Mouse (Mus musculus) limb, embryonic 12.5 days (tissue): ENCODE data around the gene Trp53i11. TPM values are rescaled to one million over a fixed set of nuclear protein-coding genes. Genes with fewer than 3 reads are reported as not detected.

ENCODE experiments used
- ATAC-seq: fragments of 200-750 bp; cut with Nextera tagmentation; 2 replicates; pipeline ENCODE4 v1.8.0; 2017; ENCODE audit warnings: low read depth, moderate TSS enrichment; ENCODE audit not compliant: insufficient number of reproducible peaks, insufficient read depth, low FRiP score, low TSS enrichment
- H3K27ac ChIP-seq: fragments of 300-500 bp; sonication (generic); 2 replicates; pipeline ENCODE4 v1.5.1; 2016; ENCODE audit warnings: mild to moderate bottlenecking, moderate library complexity
- H3K27me3 ChIP-seq: fragments of 300-500 bp; sonication (generic); 2 replicates; pipeline ENCODE4 v1.6.1; 2016; ENCODE audit warnings: mild to moderate bottlenecking, moderate library complexity
- H3K36me3 ChIP-seq: fragments of 300-500 bp; sonication (generic); 2 replicates; pipeline ENCODE4 v1.6.1; 2016; ENCODE audit warnings: mild to moderate bottlenecking, moderate library complexity
- H3K4me1 ChIP-seq: fragments of 300-500 bp; sonication (generic); replicated peaks from 2 replicates; pipeline ENCODE4 v1.6.1; 2016
- H3K4me2 ChIP-seq: fragments of 300-500 bp; sonication (generic); 2 replicates; pipeline ENCODE4 v1.6.1; 2016; ENCODE audit warnings: mild to moderate bottlenecking, moderate library complexity
- H3K4me3 ChIP-seq: fragments of 300-500 bp; sonication (generic); replicated peaks from 2 replicates; pipeline ENCODE4 v1.5.1; 2016; ENCODE audit warnings: mild to moderate bottlenecking
- H3K9ac ChIP-seq: fragments of 300-500 bp; sonication (generic); replicated peaks from 2 replicates; pipeline ENCODE4 v1.6.1; 2016; ENCODE audit warnings: mild to moderate bottlenecking, moderate library complexity
- H3K9me3 ChIP-seq: fragments of 300-500 bp; sonication (generic); 2 replicates; pipeline ENCODE4 v1.6.1; 2016; ENCODE audit warnings: mild to moderate bottlenecking, moderate library complexity
- WGBS: fragments of 180-500 bp; shearing (Covaris S2); methylation state at CpG from one replicate; pipeline ENCODE4 v1.1.7; 2016; 5-methylcytosine and 5-hydroxymethylcytosine counted together
- polyA plus RNA-seq: library from polyadenylated mRNA; unstranded; fragments of >200 nt; fragmentation: Nextera tagmentation; extraction: Ambion mirVana; gene quantifications from 2 replicates; pipeline ENCODE4 v1.2.1, GENCODE M21; 2016

The Trp53i11 gene
- polyA plus RNA-seq, 1 experiment from 2014 or later: 16.4 TPM

DNA sequence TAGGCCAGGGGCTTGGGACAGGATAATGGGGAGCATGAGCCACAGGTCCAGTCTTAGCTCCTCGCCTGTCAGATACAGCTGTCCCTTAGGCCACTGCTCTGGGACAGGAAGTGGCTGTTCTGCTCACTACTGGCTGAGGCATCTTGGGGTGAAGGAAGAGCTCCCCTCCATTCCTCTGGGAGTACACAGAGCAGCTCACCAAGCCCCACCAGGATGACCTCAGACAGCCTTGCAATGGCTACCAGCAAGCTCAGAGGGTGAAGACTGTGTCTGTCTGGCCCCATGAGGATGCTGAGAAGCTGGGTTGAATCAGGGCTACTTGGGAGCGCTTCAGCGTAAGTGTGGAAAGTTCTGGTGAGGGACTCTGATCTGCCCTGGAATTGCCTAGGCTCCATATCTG, 14.6 kb downstream of the Trp53i11 start:
- Histone ChIP-seq H3K4me3 (no peak overlapping the region), H3K36me3 (peaks cover 19% of the 10 kb centered on the region; the same call in 1 of the 2 replicates), H3K27me3 (no peaks in the 10 kb centered on the region), H3K9ac (no peak overlapping the region), H3K4me1 (peaks cover 5% of the 10 kb centered on the region), H3K9me3 (no peaks in the 10 kb centered on the region), H3K27ac (no peak overlapping the region), H3K4me2 (no peak overlapping the region)
- no peak for ATAC-seq
- WGBS: 83% methylated on average over 3 of the region's 3 CpGs

DNA sequence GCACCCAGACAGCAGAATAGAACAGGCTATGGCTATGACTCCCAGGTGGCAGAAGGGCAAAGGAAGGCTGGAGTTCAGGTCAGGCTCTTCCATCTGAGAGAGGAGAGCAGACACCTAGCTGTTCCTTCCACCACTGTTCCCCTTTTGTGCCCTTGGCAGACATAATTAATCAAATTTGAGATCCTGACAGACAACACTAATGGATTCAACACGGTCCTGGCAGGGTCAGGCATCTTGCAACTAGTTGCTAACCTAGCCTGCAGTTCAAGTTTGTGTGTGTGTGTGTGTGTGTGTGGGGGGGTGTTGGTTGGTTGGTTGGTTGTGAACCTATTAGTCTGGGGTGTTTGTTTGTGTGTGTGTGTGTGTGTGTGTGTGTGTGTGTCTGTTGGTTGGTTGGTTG, 15.4 kb downstream of the Trp53i11 start:
- no peak for ATAC-seq
- no peaks in the 10 kb centered on the region for H3K9me3 ChIP-seq
- 38% methylated on average over 1 of the region's 1 CpGs for WGBS
- peaks cover 24% of the 10 kb centered on the region; the same call in 1 of the 2 replicates for H3K36me3 ChIP-seq
- no peak overlapping the region for H3K4me3 ChIP-seq
- no peak overlapping the region for H3K27ac ChIP-seq
- no peak overlapping the region for H3K9ac ChIP-seq
- no peak overlapping the region for H3K4me2 ChIP-seq
- H3K4me1 ChIP-seq: peaks cover 5% of the 10 kb centered on the region
- H3K27me3 ChIP-seq: no peaks in the 10 kb centered on the region

- no peaks in the 10 kb centered on the region for H3K27me3 ChIP-seq
- H3K9me3 ChIP-seq: no peaks in the 10 kb centered on the region
- no peak overlapping the region for H3K27ac ChIP-seq
- ATAC-seq: no peak
- H3K4me1 ChIP-seq: peaks cover 5% of the 10 kb centered on the region
- H3K4me2 ChIP-seq: no peak overlapping the region
- no peak overlapping the region for H3K9ac ChIP-seq
- H3K36me3 ChIP-seq: peaks cover 33% of the 10 kb centered on the region; the same call in 1 of the 2 replicates
- WGBS: 17% methylated on average over 10 of the region's 10 CpGs
- H3K4me3 ChIP-seq: no peak overlapping the region
Observed at GRCm38 (mm10) chr2:93203682-93204081, 16.3 kb downstream of the Trp53i11 start.

- no peak overlapping the region for H3K4me2 ChIP-seq
- no peak overlapping the region for H3K4me3 ChIP-seq
- no peak overlapping the region for H3K9ac ChIP-seq
- WGBS: 87% methylated on average over 6 of the region's 6 CpGs
- H3K27ac ChIP-seq: no peak overlapping the region
- no peak for ATAC-seq
- H3K27me3 ChIP-seq: no peaks in the 10 kb centered on the region
- no peaks in the 10 kb centered on the region for H3K9me3 ChIP-seq
- peaks cover 37% of the 10 kb centered on the region; the same call in 1 of the 2 replicates for H3K36me3 ChIP-seq
- peaks cover 5% of the 10 kb centered on the region; the same call in 1 of the 2 replicates for H3K4me1 ChIP-seq
Observed at GRCm38 (mm10) chr2:93204571-93204970, 17.2 kb downstream of the Trp53i11 start.

GRCm38 (mm10) chr2:93206126-93206525, 18.8 kb downstream of the Trp53i11 start:
- no peaks in the 10 kb centered on the region for H3K9me3 ChIP-seq
- no peaks in the 10 kb centered on the region for H3K27me3 ChIP-seq
- no peak overlapping the region for H3K9ac ChIP-seq
- no peak overlapping the region for H3K27ac ChIP-seq
- H3K4me1 ChIP-seq: no peaks in the 10 kb centered on the region
- no peak overlapping the region for H3K4me3 ChIP-seq
- ATAC-seq: no peak
- 88% methylated on average over 1 of the region's 1 CpGs for WGBS
- H3K4me2 ChIP-seq: no peak overlapping the region
- H3K36me3 ChIP-seq: peaks cover 45% of the 10 kb centered on the region; the same call in 1 of the 2 replicates

DNA sequence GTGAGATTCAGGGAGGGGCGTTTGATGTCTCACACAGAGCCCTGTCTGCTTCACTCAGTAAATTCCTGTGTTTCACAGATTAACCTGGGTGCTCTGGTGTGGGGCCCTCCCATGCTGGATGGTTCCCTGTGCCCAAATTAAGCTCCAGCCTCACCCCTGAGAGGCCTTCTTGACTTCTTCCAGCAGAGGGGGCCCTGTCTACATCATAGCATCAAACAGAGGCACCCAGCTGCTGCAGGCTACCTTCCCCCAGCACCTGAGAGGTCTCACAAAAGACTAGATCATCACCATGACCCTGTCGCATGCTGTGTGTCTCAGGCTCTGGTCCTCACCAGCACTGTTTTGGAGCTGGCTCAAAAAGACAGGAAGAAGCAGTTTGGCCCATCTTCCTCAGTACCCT, 25.0 kb downstream of the Trp53i11 start:
- peaks cover 36% of the 10 kb centered on the region; the same call in 1 of the 2 replicates for H3K36me3 ChIP-seq
- WGBS: 75% methylated on average over 2 of the region's 2 CpGs
- no peak for ATAC-seq
- H3K4me1 ChIP-seq: peaks cover 4% of the 10 kb centered on the region
- H3K27me3 ChIP-seq: no peaks in the 10 kb centered on the region
- H3K9me3 ChIP-seq: no peaks in the 10 kb centered on the region
- no peak overlapping the region for H3K27ac ChIP-seq
- H3K4me2 ChIP-seq: no peak overlapping the region
- no peak overlapping the region for H3K9ac ChIP-seq
- no peak overlapping the region for H3K4me3 ChIP-seq

GRCm38 (mm10) chr2:93212865-93213264, 25.5 kb downstream of the Trp53i11 start:
- no peaks in the 10 kb centered on the region for H3K9me3 ChIP-seq
- H3K4me2 ChIP-seq: no peak overlapping the region
- H3K9ac ChIP-seq: no peak overlapping the region
- no peak for ATAC-seq
- H3K27me3 ChIP-seq: no peaks in the 10 kb centered on the region
- H3K36me3 ChIP-seq: peaks cover 31% of the 10 kb centered on the region; the same call in 1 of the 2 replicates
- 90% methylated on average over 2 of the region's 2 CpGs for WGBS
- H3K4me1 ChIP-seq: peaks cover 9% of the 10 kb centered on the region
- H3K27ac ChIP-seq: no peak overlapping the region
- no peak overlapping the region for H3K4me3 ChIP-seq

- H3K27me3 ChIP-seq: no peaks in the 10 kb centered on the region
Observed at GRCm38 (mm10) chr2:93214192-93214591, 26.8 kb downstream of the Trp53i11 start.

GRCm38 (mm10) chr2:93215790-93216189, 28.4 kb downstream of the Trp53i11 start:
- H3K4me1 ChIP-seq: peaks cover 15% of the 10 kb centered on the region
- WGBS: 75% methylated on average over 10 of the region's 10 CpGs
- no peaks in the 10 kb centered on the region for H3K9me3 ChIP-seq
- no peak overlapping the region for H3K27ac ChIP-seq
- H3K4me3 ChIP-seq: no peak overlapping the region
- no peak overlapping the region for H3K4me2 ChIP-seq
- no peak overlapping the region; the same call in 1 of the 2 replicates for H3K9ac ChIP-seq
- H3K36me3 ChIP-seq: peaks cover 10% of the 10 kb centered on the region; the same call in 1 of the 2 replicates
- no peaks in the 10 kb centered on the region for H3K27me3 ChIP-seq
- no peak for ATAC-seq

More at GRCm38 (mm10) chr2:93214192-93214591, 26.8 kb downstream of the Trp53i11 start:
- Histone ChIP-seq H3K9me3 (no peaks in the 10 kb centered on the region), H3K4me3 (no peak overlapping the region), H3K27ac (no peak overlapping the region), H3K4me1 (peaks cover 15% of the 10 kb centered on the region), H3K9ac (no peak overlapping the region), H3K36me3 (peaks cover 19% of the 10 kb centered on the region; the same call in 1 of the 2 replicates), H3K4me2 (no peak overlapping the region)
- no peak for ATAC-seq
- WGBS: 84% methylated on average over 1 of the region's 1 CpGs

DNA sequence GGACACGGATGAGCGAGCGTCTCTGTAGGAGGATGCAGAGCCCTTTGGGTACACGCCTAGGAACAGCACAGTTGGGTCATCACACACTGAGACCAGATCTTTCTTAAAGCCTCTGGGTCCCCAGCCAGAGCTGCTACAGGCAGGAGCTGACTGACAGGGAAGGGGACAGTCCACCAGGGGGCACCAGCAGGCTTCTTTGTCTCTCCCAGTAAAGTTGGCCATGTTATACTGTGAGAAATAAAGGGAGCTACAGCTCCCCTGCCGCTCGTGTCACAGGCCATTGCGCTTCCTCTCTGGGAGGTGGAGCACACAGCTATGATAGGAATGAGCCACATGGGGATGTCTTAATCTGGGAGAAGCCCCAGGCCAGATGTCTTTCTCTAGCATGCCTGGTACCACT, 29.7 kb downstream of the Trp53i11 start:
- Histone ChIP-seq H3K4me3 (no peak overlapping the region), H3K36me3 (peaks cover 4% of the 10 kb centered on the region), H3K4me1 (peaks cover 15% of the 10 kb centered on the region), H3K27me3 (no peaks in the 10 kb centered on the region), H3K9ac (no peak overlapping the region), H3K4me2 (no peak overlapping the region), H3K9me3 (no peaks in the 10 kb centered on the region), H3K27ac (0 out of 2 replicates have a peak overlapping the region, but pooled peaks have one; percentile 17)
- 19% methylated on average over 7 of the region's 7 CpGs for WGBS
- ATAC-seq: peak; percentile 43

DNA sequence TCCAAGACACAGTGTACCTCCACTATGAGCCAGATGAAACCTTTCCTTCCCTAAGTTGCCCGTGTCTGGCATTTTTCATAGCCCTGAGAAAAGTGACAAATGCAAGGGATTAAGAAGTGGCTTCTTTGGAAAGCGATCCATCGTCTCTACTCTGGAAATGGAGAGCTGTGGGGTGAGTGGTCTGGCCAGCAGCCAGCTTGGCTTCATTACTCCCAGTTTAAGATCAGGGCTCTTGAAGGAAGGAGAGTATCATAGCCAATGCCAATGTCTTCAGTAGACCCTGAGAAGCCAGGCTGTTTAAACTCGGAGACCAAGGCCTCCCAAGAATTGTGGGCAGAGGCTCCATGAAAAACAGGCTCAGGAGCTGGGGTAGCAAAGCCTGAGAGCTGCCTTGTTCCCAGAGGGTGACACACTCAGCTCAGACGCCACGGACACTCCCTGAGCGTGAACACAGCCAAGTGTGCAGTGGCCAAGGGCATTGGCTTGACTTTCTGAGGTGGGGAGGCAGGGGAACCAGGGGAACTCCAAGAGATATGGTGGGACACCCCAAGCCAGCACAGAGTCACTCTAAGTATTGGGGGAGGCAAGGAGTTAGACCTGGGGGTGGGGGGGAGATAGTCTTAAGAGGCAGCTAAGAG, 31.1 kb downstream of the Trp53i11 start:
- WGBS: 81% methylated on average over 7 of the region's 7 CpGs
- no peaks in the 10 kb centered on the region for H3K9me3 ChIP-seq
- H3K27ac ChIP-seq: no peak overlapping the region
- no peak overlapping the region for H3K4me2 ChIP-seq
- H3K36me3 ChIP-seq: peaks cover 6% of the 10 kb centered on the region
- ATAC-seq: no peak
- H3K27me3 ChIP-seq: no peaks in the 10 kb centered on the region
- H3K4me1 ChIP-seq: peaks cover 15% of the 10 kb centered on the region
- no peak overlapping the region for H3K9ac ChIP-seq
- no peak overlapping the region for H3K4me3 ChIP-seq

- peaks cover 15% of the 10 kb centered on the region for H3K4me1 ChIP-seq
- ATAC-seq: no peak
- no peak overlapping the region for H3K4me3 ChIP-seq
- no peak overlapping the region for H3K27ac ChIP-seq
- H3K4me2 ChIP-seq: no peak overlapping the region
- H3K9me3 ChIP-seq: no peaks in the 10 kb centered on the region
- WGBS: 99% methylated on average over 3 of the region's 3 CpGs
- no peak overlapping the region for H3K9ac ChIP-seq
- peaks cover 6% of the 10 kb centered on the region for H3K36me3 ChIP-seq
- H3K27me3 ChIP-seq: 0 out of 2 replicates have a peak, but pooled peaks cover 4% of the 10 kb centered on the region
Observed at GRCm38 (mm10) chr2:93219576-93219975, 32.2 kb downstream of the Trp53i11 start.
